Mouse (Mus musculus): Measurements from ENCODE around the gene Tmem160. TPM values are rescaled to one million over a fixed set of nuclear protein-coding genes. Genes with fewer than 3 reads are reported as not detected.

Gene Tmem160
- polyA plus RNA-seq, 1 experiment from 2014 or later = 57.7 TPM

GRCm38 (mm10) chr7:16417141-16417771, 35.3 kb upstream of the Tmem160 start:
- Histone ChIP-seq H3K4me3 (no peak overlapping the region), H3K9ac (no peak overlapping the region), H3K4me1 (peaks cover 7% of the 10 kb centered on the region), H3K4me2 (replicated peaks) (no peak overlapping the region), H3K27me3 (no peaks in the 10 kb centered on the region), H3K9me3 (no peaks in the 10 kb centered on the region), H3K27ac (no peak overlapping the region), H3K36me3 (peaks cover 76% of the 10 kb centered on the region)
- ATAC-seq (ENCODE audit: insufficient number of reproducible peaks, insufficient read depth, low FRiP score, low TSS enrichment) = no peak
- 91% methylated on average over 10 of the region's 10 CpGs for WGBS

GRCm38 (mm10) chr7:16418713-16419112, 33.9 kb upstream of the Tmem160 start:
- no peak overlapping the region for H3K9ac ChIP-seq
- no peak overlapping the region for H3K4me2 ChIP-seq (replicated peaks)
- H3K36me3 ChIP-seq = peaks cover 81% of the 10 kb centered on the region
- 90% methylated on average over 5 of the region's 5 CpGs for whole genome bisulfite sequencing
- no peaks in the 10 kb centered on the region for H3K4me1 ChIP-seq
- ATAC-seq (ENCODE audit: insufficient number of reproducible peaks, insufficient read depth, low FRiP score, low TSS enrichment) = no peak
- no peaks in the 10 kb centered on the region for H3K27me3 ChIP-seq
- no peaks in the 10 kb centered on the region for H3K9me3 ChIP-seq
- H3K27ac ChIP-seq = no peak overlapping the region
- H3K4me3 ChIP-seq = no peak overlapping the region

GRCm38 (mm10) chr7:16420493-16421118, 32.0 kb upstream of the Tmem160 start:
- Histone ChIP-seq H3K4me1 (no peaks in the 10 kb centered on the region), H3K36me3 (peaks cover 88% of the 10 kb centered on the region), H3K9ac (no peak overlapping the region), H3K9me3 (no peaks in the 10 kb centered on the region), H3K27ac (no peak overlapping the region), H3K27me3 (no peaks in the 10 kb centered on the region), H3K4me2 (replicated peaks) (no peak overlapping the region), H3K4me3 (no peak overlapping the region)
- no peak for ATAC-seq (ENCODE audit: insufficient number of reproducible peaks, insufficient read depth, low FRiP score, low TSS enrichment)
- 93% methylated on average over 8 of the region's 8 CpGs for WGBS

GRCm38 (mm10) chr7:16422222-16422856, 30.2 kb upstream of the Tmem160 start:
- no peaks in the 10 kb centered on the region for H3K9me3 ChIP-seq
- H3K36me3 ChIP-seq = peaks cover 94% of the 10 kb centered on the region
- no peak overlapping the region for H3K4me2 ChIP-seq (replicated peaks)
- H3K4me3 ChIP-seq = no peak overlapping the region
- H3K9ac ChIP-seq = no peak overlapping the region
- ATAC-seq (ENCODE audit: insufficient number of reproducible peaks, insufficient read depth, low FRiP score, low TSS enrichment) = no peak
- 90% methylated on average over 18 of the region's 18 CpGs for WGBS
- H3K27ac ChIP-seq = no peak overlapping the region
- H3K27me3 ChIP-seq = no peaks in the 10 kb centered on the region
- H3K4me1 ChIP-seq = no peaks in the 10 kb centered on the region

- WGBS = 90% methylated on average over 9 of the region's 9 CpGs
- H3K9ac ChIP-seq = no peak overlapping the region
- no peak for ATAC-seq (ENCODE audit: insufficient number of reproducible peaks, insufficient read depth, low FRiP score, low TSS enrichment)
- H3K4me1 ChIP-seq = no peaks in the 10 kb centered on the region
- H3K4me3 ChIP-seq = no peak overlapping the region
- no peaks in the 10 kb centered on the region for H3K27me3 ChIP-seq
- peaks cover 96% of the 10 kb centered on the region for H3K36me3 ChIP-seq
- H3K27ac ChIP-seq = no peak overlapping the region
- H3K9me3 ChIP-seq = no peaks in the 10 kb centered on the region
- no peak overlapping the region for H3K4me2 ChIP-seq (replicated peaks)
Observed at GRCm38 (mm10) chr7:16423731-16424130, 28.8 kb upstream of the Tmem160 start.

- 85% methylated on average over 10 of the region's 10 CpGs for WGBS
- H3K4me1 ChIP-seq = no peaks in the 10 kb centered on the region
- H3K9ac ChIP-seq = no peak overlapping the region
- no peak overlapping the region for H3K4me2 ChIP-seq (replicated peaks)
- no peaks in the 10 kb centered on the region for H3K27me3 ChIP-seq
- no peaks in the 10 kb centered on the region for H3K9me3 ChIP-seq
- peaks cover 96% of the 10 kb centered on the region for H3K36me3 ChIP-seq
- H3K4me3 ChIP-seq = no peak overlapping the region
- no peak for ATAC-seq (ENCODE audit: insufficient number of reproducible peaks, insufficient read depth, low FRiP score, low TSS enrichment)
- H3K27ac ChIP-seq = no peak overlapping the region
Observed at GRCm38 (mm10) chr7:16425721-16426120, 26.9 kb upstream of the Tmem160 start.

- H3K9ac ChIP-seq = no peak overlapping the region
- no peak for ATAC-seq (ENCODE audit: insufficient number of reproducible peaks, insufficient read depth, low FRiP score, low TSS enrichment)
- WGBS = 59% methylated on average over 4 of the region's 4 CpGs
- no peaks in the 10 kb centered on the region for H3K27me3 ChIP-seq
- no peak overlapping the region for H3K27ac ChIP-seq
- H3K4me2 ChIP-seq (replicated peaks) = no peak overlapping the region
- H3K9me3 ChIP-seq = no peaks in the 10 kb centered on the region
- H3K4me3 ChIP-seq = no peak overlapping the region
- no peaks in the 10 kb centered on the region for H3K4me1 ChIP-seq
- H3K36me3 ChIP-seq = peaks cover 96% of the 10 kb centered on the region
Observed at GRCm38 (mm10) chr7:16426129-16426729, 26.4 kb upstream of the Tmem160 start.

- WGBS = 77% methylated on average over 3 of the region's 3 CpGs
- no peak overlapping the region for H3K9ac ChIP-seq
- no peaks in the 10 kb centered on the region for H3K4me1 ChIP-seq
- no peaks in the 10 kb centered on the region for H3K27me3 ChIP-seq
- H3K36me3 ChIP-seq = peaks cover 85% of the 10 kb centered on the region
- ATAC-seq (ENCODE audit: insufficient number of reproducible peaks, insufficient read depth, low FRiP score, low TSS enrichment) = no peak
- no peak overlapping the region for H3K4me2 ChIP-seq (replicated peaks)
- H3K27ac ChIP-seq = no peak overlapping the region
- H3K9me3 ChIP-seq = no peaks in the 10 kb centered on the region
- H3K4me3 ChIP-seq = no peak overlapping the region
Observed at GRCm38 (mm10) chr7:16433352-16433971, 19.1 kb upstream of the Tmem160 start.

GRCm38 (mm10) chr7:16435088-16435487, 17.5 kb upstream of the Tmem160 start:
- no peaks in the 10 kb centered on the region for H3K9me3 ChIP-seq
- H3K4me1 ChIP-seq = no peaks in the 10 kb centered on the region
- no peak overlapping the region for H3K4me3 ChIP-seq
- no peak overlapping the region for H3K27ac ChIP-seq
- no peak overlapping the region for H3K9ac ChIP-seq
- 85% methylated on average over 9 of the region's 9 CpGs for WGBS
- no peak for ATAC-seq (ENCODE audit: insufficient number of reproducible peaks, insufficient read depth, low FRiP score, low TSS enrichment)
- H3K27me3 ChIP-seq = no peaks in the 10 kb centered on the region
- H3K36me3 ChIP-seq = peaks cover 69% of the 10 kb centered on the region
- no peak overlapping the region for H3K4me2 ChIP-seq (replicated peaks)

- no peaks in the 10 kb centered on the region for H3K9me3 ChIP-seq
- H3K9ac ChIP-seq = no peak overlapping the region
- H3K27ac ChIP-seq = no peak overlapping the region
- ATAC-seq (ENCODE audit: insufficient number of reproducible peaks, insufficient read depth, low FRiP score, low TSS enrichment) = no peak
- peaks cover 8% of the 10 kb centered on the region for H3K36me3 ChIP-seq
- no peak overlapping the region for H3K4me3 ChIP-seq
- no peaks in the 10 kb centered on the region for H3K27me3 ChIP-seq
- no peak overlapping the region for H3K4me2 ChIP-seq (replicated peaks)
- H3K4me1 ChIP-seq = no peaks in the 10 kb centered on the region
Observed at GRCm38 (mm10) chr7:16441241-16441640, 11.3 kb upstream of the Tmem160 start.

GRCm38 (mm10) chr7:16451656-16452055, 923 bp upstream of the Tmem160 start:
- ATAC-seq (ENCODE audit: insufficient number of reproducible peaks, insufficient read depth, low FRiP score, low TSS enrichment) = no peak
- Histone ChIP-seq H3K9me3 (no peaks in the 10 kb centered on the region), H3K9ac (no peak overlapping the region), H3K27ac (no peak overlapping the region), H3K4me2 (replicated peaks) (no peak overlapping the region), H3K4me1 (peaks cover 7% of the 10 kb centered on the region), H3K36me3 (peaks cover 9% of the 10 kb centered on the region; the same call in 1 of the 2 replicates), H3K4me3 (no peak overlapping the region), H3K27me3 (no peaks in the 10 kb centered on the region)
- WGBS = 82% methylated on average over 6 of the region's 6 CpGs

Data from embryonic facial prominence, embryonic 12.5 days (tissue).